Comparison of ENCODE assay signal across 10 mouse cellular contexts in genomic region chr3:27987891-27988536, GRCm38 (mm10). TPM values are rescaled to one million over a fixed set of nuclear protein-coding genes. Genes with fewer than 3 reads are reported as not detected.
A peak's percentile ranks its signal among the peaks of the same experiment; 100 is the strongest.
DNase-seq lines count a peak whose midpoint lies in the region; ATAC-seq and TF ChIP-seq lines count a peak whose summit lies in the region.
"Had no signal": no experiment of that assay in that cellular context is flagged by ENCODE, and none has a peak within 500 bp of the region (broad histone marks: within the 10 kb centered on the region; RNA-seq: fewer than 3 reads in every experiment).

No protein-coding gene starts in this region.

- H3K27me3 ChIP-seq in Patski = no peaks in the 10 kb centered on the region
- H3K27me3 ChIP-seq: forebrain, embryonic 12.5 days had no signal

- CTCF ChIA-PET in Patski (lab: Charles Lee) = interaction anchor here (0.9 to 2.2 kb wide), 3 partner anchors 13 to 118 kb away, joined by 3 to 9 read pairs (median 4); no protein-coding TSS in a partner anchor

- intact Hi-C loops in gastrocnemius, postnatal 14 days (cut with DNase I; ENCODE audit: low total_unique reads) = no loop called here
- intact Hi-C loops in heart, postnatal 14 days (cut with DNase I) = loop anchor here (10.0 kb wide), 1 partner anchor 757 kb away; no protein-coding TSS in a partner anchor

- no peak for TF ChIP-seq CTCF in Patski (IDR thresholded peaks at IDR 0.05)

- peak; percentile 92 for ATAC-seq in Patski
- ATAC-seq in megakaryocyte, adult 5-6 weeks (ENCODE audit: poor library complexity, severe bottlenecking) = no peak

- in situ Hi-C loops in Patski (cut with MboI; ENCODE audit: low pct_unique_long_range_greater_than_20kb) = no loop called here

- peak; percentile 20 for DNase-seq in gastrocnemius, adult 18-20 months (ENCODE audit: low spot score)
- no peak for DNase-seq in gastrocnemius, postnatal 14 days
- DNase-seq in Patski (ENCODE audit: low read depth, low spot score) = no peak
- DNase-seq in heart, postnatal 14 days = peak; percentile 22 to 31
- DNase-seq in lung, postnatal 10 days = peak; percentile 33
- no peak for DNase-seq in ovary, postnatal 10 days (ENCODE audit: low spot score)
- no peak for DNase-seq in gastrocnemius, adult 8-10 months (ENCODE audit: low spot score in 2 of 2)
- DNase-seq: cerebellum, adult 2 months had no signal

- POLR2A ChIA-PET in Patski (lab: Charles Lee) = no interaction called here

RNA-seq across cellular contexts. Expression of gene Pld1, which starts 49.5 kb away (rescaled TPM):
- 1 to 10 TPM; 4.4 to 5.4 TPM for total RNA-seq in gastrocnemius, adult 18-20 months (2021)
- total RNA-seq in gastrocnemius, postnatal 14 days (2021) = 10 to 100 TPM in 1 of 2 experiments, 1 to 10 TPM in 1; 6.7 to 10.5 TPM
- polyA plus RNA-seq in Patski (2021) = 16.1 TPM
- total RNA-seq in heart, postnatal 14 days (2021) = 10 to 100 TPM; 16.0 to 19.2 TPM
- 32.6 and 40.2 TPM in 2 replicates for total RNA-seq in megakaryocyte, adult 5-6 weeks (2015)
- 13.7 and 17.2 TPM in 2 replicates for total RNA-seq in megakaryocyte, adult 5-6 weeks (2017)
- 1 to 10 TPM; 2.5 to 6.8 (median 3.7) TPM for total RNA-seq in gastrocnemius, adult 8-10 months (2022)

Comparison
In these comparisons a context has a peak if more than half of its experiments do, and no peak if none do; other contexts are left out.
1. DNase-seq: peak in gastrocnemius, adult 18-20 months (single experiment), heart, postnatal 14 days (2 of 2) and lung, postnatal 10 days (single experiment); none in gastrocnemius, postnatal 14 days (single experiment), Patski (single experiment), ovary, postnatal 10 days (single experiment) and gastrocnemius, adult 8-10 months (0 of 2).